Mouse (Mus musculus) bone marrow macrophage, adult 2 months (primary cell): Measurements from ENCODE around the gene Cib4. TPM values are rescaled to one million over a fixed set of nuclear protein-coding genes. Genes with fewer than 3 reads are reported as not detected.

Experiments
- H3K27ac ChIP-seq: 2 replicates; pipeline ENCODE4 v1.5.1; 2012; ENCODE audit warnings: low read depth, low read length; ENCODE audit not compliant: insufficient read depth
- H3K4me1 ChIP-seq: 2 replicates; pipeline ENCODE4 v1.6.1; 2012; ENCODE audit warnings: low read length; ENCODE audit not compliant: control insufficient read depth, insufficient read depth
- H3K4me3 ChIP-seq: 2 replicates; pipeline ENCODE4 v1.5.1; 2012; ENCODE audit warnings: mild to moderate bottlenecking, low read length, moderate library complexity; ENCODE audit not compliant: insufficient read depth
- CTCF ChIP-seq: IDR thresholded peaks from 2 replicates; pipeline ENCODE4 v1.5.1; 2012; ENCODE audit warnings: low read depth, mild to moderate bottlenecking, low read length, moderate library complexity
- POLR2A ChIP-seq: IDR thresholded peaks from 2 replicates; pipeline ENCODE4 v1.6.1; 2012; ENCODE audit warnings: mild to moderate bottlenecking, low read depth, low read length, borderline replicate concordance
- polyA plus RNA-seq: library from polyadenylated mRNA; stranded (reverse); fragments of >200 nt; gene quantifications from 2 replicates; pipeline ENCODE4 v1.2.4, GENCODE M21; 2012; ENCODE audit not compliant: missing spikeins, insufficient read depth, insufficient read length

Cib4 gene
- polyA plus RNA-seq, 1 experiment: not detected

GRCm38 (mm10) chr5:30490845-30491244 lies 54.8 kb downstream of the Cib4 start:
- no peak overlapping the region for H3K27ac ChIP-seq
- no peak overlapping the region for H3K4me3 ChIP-seq
- TF ChIP-seq CTCF (no peak), POLR2A (no peak)
- H3K4me1 ChIP-seq: no peaks in the 10 kb centered on the region

GRCm38 (mm10) chr5:30490215-30490614 lies 55.4 kb downstream of the Cib4 start:
- Histone ChIP-seq H3K4me1 (no peaks in the 10 kb centered on the region), H3K27ac (no peak overlapping the region)
- no peak for TF ChIP-seq CTCF
- no peak for TF ChIP-seq POLR2A

DNA sequence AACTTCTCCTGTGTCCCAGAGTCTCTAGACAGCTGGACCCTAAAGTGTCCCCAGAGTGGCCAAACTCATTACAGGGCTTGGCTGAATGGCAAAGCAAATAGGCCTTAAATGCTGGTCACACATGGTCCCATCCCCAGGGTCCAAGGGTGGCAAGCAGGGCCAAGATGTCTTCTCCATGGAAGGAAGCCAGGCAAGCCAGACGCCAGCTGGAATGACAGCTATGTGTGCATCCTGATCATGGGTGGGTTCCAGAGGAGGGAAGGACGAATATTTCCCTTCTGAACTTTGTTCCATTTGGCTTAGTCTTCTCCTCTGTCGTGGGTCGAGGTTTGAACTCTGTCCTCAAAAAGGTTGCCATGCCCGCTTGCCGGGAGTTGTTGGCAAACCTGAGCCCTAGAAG lies 60.5 kb downstream of the Cib4 start:
- no peak for TF ChIP-seq POLR2A
- TF ChIP-seq CTCF: no peak
- no peak overlapping the region for H3K4me3 ChIP-seq

More at GRCm38 (mm10) chr5:30490215-30490614, 55.4 kb downstream of the Cib4 start:
- no peak overlapping the region for H3K4me3 ChIP-seq

GRCm38 (mm10) chr5:30484591-30484990 lies 61.0 kb downstream of the Cib4 start:
- Histone ChIP-seq H3K4me1 (no peaks in the 10 kb centered on the region), H3K4me3 (no peak overlapping the region), H3K27ac (no peak overlapping the region)
- TF ChIP-seq POLR2A (no peak), CTCF (no peak)

More for the DNA sequence above, 60.5 kb downstream of the Cib4 start:
- H3K4me1 ChIP-seq: no peaks in the 10 kb centered on the region
- no peak overlapping the region for H3K27ac ChIP-seq

DNA sequence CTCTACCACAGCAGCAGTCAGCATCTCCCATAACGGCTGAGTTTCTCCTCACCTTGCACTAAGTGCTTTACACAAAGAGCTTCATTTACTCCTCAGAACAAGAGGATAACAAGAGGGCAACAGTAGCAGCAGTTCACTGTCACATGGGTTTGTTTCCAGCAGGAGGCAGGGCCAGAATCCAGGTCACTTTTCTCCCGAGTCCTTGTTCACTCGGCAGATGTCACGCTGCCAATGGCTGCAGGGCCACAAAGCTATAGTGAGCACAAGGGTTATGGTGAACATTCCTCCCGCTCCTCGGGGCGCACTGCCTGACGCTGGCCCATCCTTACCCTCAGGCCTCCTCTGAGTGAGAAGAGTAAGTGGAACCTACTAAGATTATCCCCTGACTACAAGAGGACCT lies 62.1 kb downstream of the Cib4 start:
- Histone ChIP-seq H3K4me1 (no peaks in the 10 kb centered on the region), H3K4me3 (no peak overlapping the region), H3K27ac (no peak overlapping the region)
- TF ChIP-seq CTCF (no peak), POLR2A (no peak)

DNA sequence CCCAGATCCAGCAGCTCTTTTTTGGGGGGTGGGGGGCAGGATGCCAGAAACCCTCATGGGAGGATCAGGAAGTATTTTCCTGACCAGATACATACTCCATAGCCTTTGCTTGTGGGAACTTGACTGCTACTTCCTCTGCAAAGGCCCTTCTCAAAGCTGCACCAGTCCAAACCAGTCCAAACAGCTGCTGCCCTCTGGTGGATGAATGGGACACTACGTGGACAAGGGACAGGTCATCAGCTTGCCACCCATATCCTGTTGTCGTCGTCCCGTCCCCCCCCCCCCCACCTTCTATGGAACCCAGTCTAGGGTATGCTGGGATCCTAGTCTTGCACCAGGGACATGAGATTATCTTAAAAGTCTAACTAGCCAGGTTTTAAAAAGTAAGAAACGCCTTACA lies 63.3 kb downstream of the Cib4 start:
- H3K4me3 ChIP-seq: no peak overlapping the region
- TF ChIP-seq CTCF (peak; percentile 66), POLR2A (no peak)
- H3K27ac ChIP-seq: no peak overlapping the region
- no peaks in the 10 kb centered on the region for H3K4me1 ChIP-seq

DNA sequence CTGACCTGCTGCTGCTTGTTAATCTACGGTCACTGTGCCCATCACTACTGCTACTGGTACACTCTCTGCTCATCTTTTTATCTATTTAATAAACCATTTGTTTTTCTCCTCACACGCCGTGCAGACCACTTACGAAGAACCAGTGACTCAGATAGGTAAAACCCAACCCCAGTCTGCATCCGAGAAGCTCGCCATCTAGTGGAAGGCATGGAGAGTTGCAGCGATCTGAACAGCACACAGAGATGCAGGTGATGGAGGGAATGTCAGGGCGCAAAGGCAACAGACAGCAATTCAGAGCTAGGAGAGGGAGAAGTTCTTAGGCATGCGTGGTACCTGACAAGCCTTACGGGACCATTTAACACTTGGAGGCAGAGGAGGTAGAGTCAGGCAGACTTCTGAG lies 69.1 kb downstream of the Cib4 start:
- no peak overlapping the region for H3K4me3 ChIP-seq
- H3K27ac ChIP-seq: no peak overlapping the region
- TF ChIP-seq POLR2A (no peak), CTCF (peak; percentile 93)
- H3K4me1 ChIP-seq: no peaks in the 10 kb centered on the region

DNA sequence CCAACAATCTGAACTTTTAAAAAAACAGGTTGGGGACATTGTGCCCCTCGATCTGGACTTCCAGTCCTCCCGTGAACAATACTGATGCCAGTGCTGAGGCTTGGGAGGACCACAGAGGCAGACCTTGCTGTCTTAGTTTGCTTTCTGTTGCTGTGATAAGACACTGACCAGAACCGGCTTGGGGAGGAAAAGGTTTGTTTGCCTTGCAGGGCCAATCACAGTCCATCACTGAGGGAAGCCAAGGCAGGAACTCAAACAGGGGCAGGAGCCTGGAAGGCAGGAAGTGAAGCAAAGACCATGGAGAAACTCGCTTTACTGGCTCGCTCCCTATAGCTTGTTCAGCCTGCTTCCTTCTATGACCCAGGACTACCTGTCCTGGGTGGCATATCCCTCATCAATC lies 73.5 kb downstream of the Cib4 start:
- Histone ChIP-seq H3K4me3 (no peak overlapping the region), H3K27ac (no peak overlapping the region), H3K4me1 (no peaks in the 10 kb centered on the region)
- TF ChIP-seq CTCF (no peak), POLR2A (no peak)

GRCm38 (mm10) chr5:30470454-30470853 lies 75.2 kb downstream of the Cib4 start:
- TF ChIP-seq POLR2A (no peak), CTCF (no peak)
- Histone ChIP-seq H3K27ac (no peak overlapping the region), H3K4me3 (no peak overlapping the region), H3K4me1 (no peaks in the 10 kb centered on the region)

DNA sequence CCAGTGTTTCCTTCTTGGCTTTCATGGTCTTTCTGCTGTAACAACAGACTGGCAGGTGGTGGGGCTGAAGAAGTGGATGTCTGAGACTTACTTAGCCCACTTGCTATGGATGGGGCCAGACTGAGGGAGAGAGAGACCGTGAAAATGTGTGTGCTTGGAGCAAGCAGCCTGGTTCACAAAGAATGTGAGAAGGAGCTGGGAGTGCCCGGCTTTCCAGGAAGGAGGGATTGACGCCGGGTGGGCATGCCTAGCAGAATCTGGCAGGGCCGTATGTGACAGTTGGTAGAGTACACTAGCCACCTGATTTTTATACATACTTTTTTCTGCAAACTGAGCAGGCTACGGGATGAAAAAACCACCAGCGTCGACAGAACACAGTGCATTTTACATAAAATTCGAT lies 79.3 kb downstream of the Cib4 start:
- TF ChIP-seq CTCF: no peak
- no peak for TF ChIP-seq POLR2A
- no peak overlapping the region for H3K4me3 ChIP-seq
- no peaks in the 10 kb centered on the region for H3K4me1 ChIP-seq
- no peak overlapping the region for H3K27ac ChIP-seq

DNA sequence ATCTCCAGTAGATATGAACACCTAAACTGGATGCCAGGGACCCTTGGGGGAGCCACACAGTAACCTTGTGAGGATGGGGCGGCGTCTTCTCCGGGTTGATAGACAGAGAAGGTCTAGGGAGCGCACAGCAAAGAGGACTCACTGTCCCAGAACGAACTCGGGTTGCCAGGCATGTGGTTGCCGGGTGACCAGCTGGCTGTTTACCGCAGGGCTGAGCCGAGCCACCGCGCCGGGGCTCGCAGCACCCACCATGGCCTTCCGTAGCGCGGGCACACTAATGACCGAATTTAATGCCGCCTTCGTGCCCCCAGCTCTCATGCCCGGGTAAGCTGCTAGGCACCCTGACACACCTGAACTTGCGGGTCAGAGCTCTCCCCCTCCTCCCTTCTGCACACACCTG lies 79.8 kb downstream of the Cib4 start, which contains the start of gene 1700001C02Rik:
Gene 1700001C02Rik (plus strand): TSS at position 187 of the 400 bp plus-strand sequence.
- H3K27ac ChIP-seq: no peak within 1 kb of the TSS
- H3K4me3 ChIP-seq: no peak within 1 kb of the TSS
- no peak for TF ChIP-seq CTCF
- no peak for TF ChIP-seq POLR2A
- H3K4me1 ChIP-seq: no peaks in the 10 kb centered on the region
